Mouse (Mus musculus) 3134 (cell line): ENCODE data around the gene Zfp936.
"Not testable (repeated sequence)": the region's sequence is repeated elsewhere in the genome, so short reads cannot be mapped to it uniquely, and the experiment has no call there.

Experiments
- DNase-seq: peaks from one replicate; pipeline ENCODE4 v3.0.0-alpha.2; 2011; ENCODE audit warnings: low spot score; ENCODE audit not compliant: insufficient read length; ENCODE audit errors: extremely low read depth

Gene Zfp936

GRCm38 (mm10) chr7:43113929-43114328 lies at the start of gene Zfp936:
Gene Zfp936, plus strand, starts transcription at chr7:43114229.
- DNase-seq: peak; percentile 17

- DNase-seq: no peak
Measured at GRCm38 (mm10) chr7:43077831-43078230, 36.2 kb upstream of the Zfp936 start.

- DNase-seq: not testable (repeated sequence)
Measured at GRCm38 (mm10) chr7:43128691-43129090, 14.7 kb downstream of the Zfp936 start.

GRCm38 (mm10) chr7:43164121-43164520 lies 50.1 kb downstream of the Zfp936 start:
- DNase-seq: not testable (repeated sequence)

GRCm38 (mm10) chr7:43167101-43167500 lies 53.1 kb downstream of the Zfp936 start:
- not testable (repeated sequence) for DNase-seq

GRCm38 (mm10) chr7:43167811-43168210 lies 53.8 kb downstream of the Zfp936 start:
- not testable (repeated sequence) for DNase-seq

GRCm38 (mm10) chr7:43168212-43168611 lies 54.2 kb downstream of the Zfp936 start:
- not testable (repeated sequence) for DNase-seq

- DNase-seq: peak; percentile 46
Measured at GRCm38 (mm10) chr7:43177003-43177702, 63.1 kb downstream of the Zfp936 start.

GRCm38 (mm10) chr7:43213781-43214180 lies 99.8 kb downstream of the Zfp936 start:
- DNase-seq: not testable (repeated sequence)
